ENCODE assay signal across 23 mouse cellular contexts in genomic region chr10:13424508-13424907, GRCm38 (mm10). TPM values are rescaled to one million over a fixed set of nuclear protein-coding genes. Genes with fewer than 3 reads are reported as not detected.
A peak's percentile ranks its signal among the peaks of the same experiment; 100 is the strongest.
DNase-seq lines count a peak whose midpoint lies in the region; ATAC-seq lines count a peak whose summit lies in the region.
"Had no signal": no experiment of that assay in that cellular context is flagged by ENCODE, and none has a peak within 500 bp of the region (broad histone marks: within the 10 kb centered on the region; RNA-seq: fewer than 3 reads in every experiment).

No protein-coding gene starts in this region.

- no peaks in the 10 kb centered on the region for H3K36me3 ChIP-seq in heart, embryonic 10.5 days
- H3K36me3 ChIP-seq: embryonic facial prominence, embryonic 12.5 days; embryonic facial prominence, embryonic 15.5 days; heart, embryonic 12.5 days; heart, embryonic 15.5 days; hindbrain, embryonic 10.5 days; hindbrain, embryonic 13.5 days had no signal

- no peak overlapping the region for H3K27ac ChIP-seq in heart, embryonic 10.5 days
- H3K27ac ChIP-seq: embryonic facial prominence, embryonic 12.5 days; embryonic facial prominence, embryonic 15.5 days; forebrain, embryonic 13.5 days; heart, embryonic 15.5 days; hindbrain, embryonic 13.5 days had no signal

- peak; percentile 48 for DNase-seq in heart, adult 11 months
- DNase-seq in heart, embryonic 10.5 days (ENCODE audit: low spot score) = no peak
- DNase-seq in CD4-positive helper T cell, adult 2 months (ENCODE audit: low read depth, low spot score) = peak; percentile 50
- DNase-seq in induced T-regulatory cell, adult 2 months (ENCODE audit: low read depth) = peak; percentile 11
- DNase-seq in MN1 (ENCODE audit: low spot score) = no peak
- no peak for DNase-seq in cerebellum, adult 9-11 months
- no peak for DNase-seq in spleen, adult 18-20 months
- DNase-seq: adrenal gland, postnatal 36 days; B cell, adult 2 months; cerebellum, adult 2 months; heart, postnatal 36 days; kidney, adult 2 months had no signal

- H3K27me3 ChIP-seq in heart, embryonic 10.5 days (ENCODE audit: insufficient read depth, poor library complexity, severe bottlenecking) = no peaks in the 10 kb centered on the region
- H3K27me3 ChIP-seq: embryonic facial prominence, embryonic 12.5 days; embryonic facial prominence, embryonic 15.5 days; forebrain, embryonic 13.5 days; heart, embryonic 12.5 days; heart, embryonic 15.5 days; hindbrain, embryonic 13.5 days had no signal

- H3K9me3 ChIP-seq in heart, embryonic 10.5 days = no peaks in the 10 kb centered on the region
- H3K9me3 ChIP-seq: embryonic facial prominence, embryonic 12.5 days; embryonic facial prominence, embryonic 15.5 days; forebrain, embryonic 13.5 days; heart, embryonic 12.5 days; heart, embryonic 15.5 days; hindbrain, embryonic 10.5 days; hindbrain, embryonic 13.5 days had no signal

- H3K4me3 ChIP-seq in heart, embryonic 10.5 days = no peak overlapping the region
- H3K4me3 ChIP-seq: embryonic facial prominence, embryonic 12.5 days; embryonic facial prominence, embryonic 15.5 days; forebrain, embryonic 13.5 days; heart, embryonic 12.5 days; heart, embryonic 15.5 days; hindbrain, embryonic 10.5 days; hindbrain, embryonic 13.5 days had no signal

- no peaks in the 10 kb centered on the region for H3K4me1 ChIP-seq in heart, embryonic 10.5 days
- H3K4me1 ChIP-seq: embryonic facial prominence, embryonic 12.5 days had no signal

- WGBS in heart, embryonic 10.5 days = 83% methylated on average over 17 of the region's 17 CpGs

- ATAC-seq in CD4-positive, CD25-positive, alpha-beta regulatory T cell, adult 4 months = peak; percentile 72
- ATAC-seq: forebrain, embryonic 13.5 days; forebrain, embryonic 16.5 days; hindbrain, embryonic 16.5 days; intestine, postnatal 0 days had no signal

RNA-seq across cellular contexts. Expression of gene Phactr2, which starts 49.7 kb away (rescaled TPM):
- polyA plus RNA-seq in heart, embryonic 10.5 days (2016; fragmentation: Nextera tagmentation; extraction: Ambion mirVana) = 53.3 and 54.6 TPM in 2 replicates
- 1 to 10 TPM; 2.3 to 3.2 TPM for polyA plus RNA-seq in CD4-positive, CD25-positive, alpha-beta regulatory T cell, adult 4 months (2017; shearing (Covaris generic))

Comparison
In these comparisons a context has a peak if more than half of its experiments do, and no peak if none do; other contexts are left out.
1. DNase-seq: peak in heart, adult 11 months (single experiment), CD4-positive helper T cell, adult 2 months (single experiment) and induced T-regulatory cell, adult 2 months (single experiment); none in heart, embryonic 10.5 days (single experiment), MN1 (single experiment), cerebellum, adult 9-11 months (single experiment) and spleen, adult 18-20 months (0 of 2).
2. RNA of gene Phactr2, which starts 49.7 kb away (polyA plus RNA-seq): 53.3 to 54.6 TPM in heart, embryonic 10.5 days; 2.3 to 3.2 TPM in CD4-positive, CD25-positive, alpha-beta regulatory T cell, adult 4 months; every median in the first group is over 10 times any median in the second.